Mouse (Mus musculus) megakaryocyte, embryonic 14.5 days (primary cell): Measurements from ENCODE around the gene Sept9. TPM values are rescaled to one million over a fixed set of nuclear protein-coding genes. Genes with fewer than 3 reads are reported as not detected.
A peak's percentile ranks its signal among the peaks of the same experiment; 100 is the strongest.
"Not testable (repeated sequence)": the region's sequence is repeated elsewhere in the genome, so short reads cannot be mapped to it uniquely, and the experiment has no call there.

Experiments used
- H3K27me3 ChIP-seq: replicated peaks from 2 replicates; pipeline ENCODE3; 2012; ENCODE audit warnings: inconsistent platforms
- H3K36me3 ChIP-seq: replicated peaks from 2 replicates; pipeline ENCODE3; 2012; ENCODE audit warnings: low read length, inconsistent platforms, mixed read lengths
- H3K4me1 ChIP-seq: 2 replicates; pipeline ENCODE4 v1.6.1; 2012; ENCODE audit warnings: inconsistent platforms
- H3K4me3 ChIP-seq: replicated peaks from 2 replicates; pipeline ENCODE3; 2012; ENCODE audit warnings: moderate library complexity, mild to moderate bottlenecking, inconsistent platforms
- H3K9me3 ChIP-seq: 2 replicates; pipeline ENCODE4 v1.6.1; 2012; ENCODE audit warnings: inconsistent platforms
- FLI1 ChIP-seq: IDR thresholded peaks from 2 replicates; pipeline ENCODE4 v1.6.1; 2012; ENCODE audit warnings: low read length, inconsistent platforms, mixed read lengths
- GATA1 ChIP-seq: IDR thresholded peaks from 3 replicates; pipeline ENCODE4 v1.6.1; 2012; ENCODE audit warnings: mixed read lengths, low read length, inconsistent platforms, borderline replicate concordance
- polyA plus RNA-seq: library from polyadenylated mRNA; stranded (reverse); fragments of >175 nt; gene quantifications from 2 replicates; pipeline ENCODE4 v1.2.3, GENCODE M21; 2012; ENCODE audit warnings: low replicate concordance; ENCODE audit not compliant: insufficient read depth

Sept9 gene
- polyA plus RNA-seq, 1 experiment: 618 TPM

- H3K4me1 ChIP-seq: peaks cover 98% of the 10 kb centered on the region
- no peaks in the 10 kb centered on the region for H3K9me3 ChIP-seq
- H3K4me3 ChIP-seq: peak overlapping the region; percentile 82
- TF ChIP-seq FLI1: no peak
- no peak for TF ChIP-seq GATA1
- H3K36me3 ChIP-seq: peaks cover 81% of the 10 kb centered on the region
- no peaks in the 10 kb centered on the region for H3K27me3 ChIP-seq
These were observed 139.0 kb downstream of the Sept9 start for GRCm38 (mm10) chr11:117338503-117338902.

GRCm38 (mm10) chr11:117339050-117339449 lies 139.6 kb downstream of the Sept9 start:
- Histone ChIP-seq H3K9me3 (no peaks in the 10 kb centered on the region), H3K4me3 (peak overlapping the region; percentile 82), H3K4me1 (peaks cover 98% of the 10 kb centered on the region), H3K36me3 (peaks cover 86% of the 10 kb centered on the region), H3K27me3 (no peaks in the 10 kb centered on the region)
- TF ChIP-seq FLI1: no peak
- TF ChIP-seq GATA1: no peak

GRCm38 (mm10) chr11:117341218-117341617 lies 141.8 kb downstream of the Sept9 start:
- no peaks in the 10 kb centered on the region for H3K9me3 ChIP-seq
- no peak overlapping the region for H3K4me3 ChIP-seq
- no peaks in the 10 kb centered on the region for H3K27me3 ChIP-seq
- peaks cover 98% of the 10 kb centered on the region for H3K4me1 ChIP-seq
- peaks cover 92% of the 10 kb centered on the region for H3K36me3 ChIP-seq
- no peak for TF ChIP-seq FLI1
- TF ChIP-seq GATA1: no peak

GRCm38 (mm10) chr11:117342076-117342475 lies 142.6 kb downstream of the Sept9 start:
- TF ChIP-seq FLI1: no peak
- no peak for TF ChIP-seq GATA1
- Histone ChIP-seq H3K9me3 (no peaks in the 10 kb centered on the region), H3K27me3 (no peaks in the 10 kb centered on the region), H3K4me3 (no peak overlapping the region), H3K36me3 (peaks cover 95% of the 10 kb centered on the region), H3K4me1 (peaks cover 100% of the 10 kb centered on the region)

GRCm38 (mm10) chr11:117342490-117342889 lies 143.0 kb downstream of the Sept9 start:
- not testable (repeated sequence) for H3K27me3 ChIP-seq, H3K4me3 ChIP-seq, H3K9me3 ChIP-seq
- Histone ChIP-seq H3K36me3 (peaks cover 97% of the 10 kb centered on the region), H3K4me1 (peaks cover 100% of the 10 kb centered on the region)

- Histone ChIP-seq H3K9me3 (no peaks in the 10 kb centered on the region), H3K4me3 (peak overlapping the region; percentile 70), H3K27me3 (no peaks in the 10 kb centered on the region), H3K36me3 (peaks cover 96% of the 10 kb centered on the region), H3K4me1 (peaks cover 100% of the 10 kb centered on the region)
- TF ChIP-seq GATA1 (no peak), FLI1 (no peak)
These were observed 144.3 kb downstream of the Sept9 start for GRCm38 (mm10) chr11:117343800-117344199.

- peaks cover 96% of the 10 kb centered on the region for H3K36me3 ChIP-seq
- TF ChIP-seq FLI1 (no peak), GATA1 (no peak)
- H3K27me3 ChIP-seq: no peaks in the 10 kb centered on the region
- peaks cover 100% of the 10 kb centered on the region for H3K4me1 ChIP-seq
- no peak overlapping the region for H3K4me3 ChIP-seq
- H3K9me3 ChIP-seq: no peaks in the 10 kb centered on the region
These were observed 145.0 kb downstream of the Sept9 start for GRCm38 (mm10) chr11:117344339-117345021.

- peaks cover 100% of the 10 kb centered on the region for H3K4me1 ChIP-seq
These were observed 145.7 kb downstream of the Sept9 start for GRCm38 (mm10) chr11:117345022-117345765.

GRCm38 (mm10) chr11:117347256-117347655 lies 147.8 kb downstream of the Sept9 start:
- Histone ChIP-seq H3K4me3 (no peak overlapping the region), H3K9me3 (no peaks in the 10 kb centered on the region), H3K4me1 (peaks cover 100% of the 10 kb centered on the region), H3K27me3 (no peaks in the 10 kb centered on the region), H3K36me3 (peaks cover 96% of the 10 kb centered on the region)
- TF ChIP-seq FLI1 (no peak), GATA1 (no peak)

More at GRCm38 (mm10) chr11:117345022-117345765, 145.7 kb downstream of the Sept9 start:
- no peaks in the 10 kb centered on the region for H3K27me3 ChIP-seq
- no peaks in the 10 kb centered on the region for H3K9me3 ChIP-seq
- TF ChIP-seq GATA1: no peak
- no peak for TF ChIP-seq FLI1
- no peak overlapping the region for H3K4me3 ChIP-seq
- peaks cover 96% of the 10 kb centered on the region for H3K36me3 ChIP-seq

GRCm38 (mm10) chr11:117348429-117349103 lies 149.1 kb downstream of the Sept9 start:
- peaks cover 98% of the 10 kb centered on the region for H3K36me3 ChIP-seq
- H3K27me3 ChIP-seq: no peaks in the 10 kb centered on the region
- H3K4me1 ChIP-seq: peaks cover 99% of the 10 kb centered on the region
- no peaks in the 10 kb centered on the region for H3K9me3 ChIP-seq
- H3K4me3 ChIP-seq: peak overlapping the region; percentile 81
- TF ChIP-seq FLI1 (no peak), GATA1 (no peak)
